Mouse (Mus musculus) monocyte, adult 59 days (primary cell): ENCODE data around the gene Psg19. TPM values are rescaled to one million over a fixed set of nuclear protein-coding genes. Genes with fewer than 3 reads are reported as not detected.

Experiments used
- total RNA-seq, 2 experiments: library from RNA; stranded (reverse); gene quantifications; one replicate each; pipeline ENCODE4 v1.2.4; 2023

The Psg19 gene
- total RNA-seq = not detected

GRCm38 (mm10) chr7:18798420-18798819 is at the start of gene Psg19:
Psg19 (minus strand) TSS chr7:18798520.

GRCm38 (mm10) chr7:18839865-18840264 is 41.5 kb upstream of the Psg19 start, which contains the start of gene Mill2:
Mill2 (plus strand) TSS chr7:18839966.

DNA sequence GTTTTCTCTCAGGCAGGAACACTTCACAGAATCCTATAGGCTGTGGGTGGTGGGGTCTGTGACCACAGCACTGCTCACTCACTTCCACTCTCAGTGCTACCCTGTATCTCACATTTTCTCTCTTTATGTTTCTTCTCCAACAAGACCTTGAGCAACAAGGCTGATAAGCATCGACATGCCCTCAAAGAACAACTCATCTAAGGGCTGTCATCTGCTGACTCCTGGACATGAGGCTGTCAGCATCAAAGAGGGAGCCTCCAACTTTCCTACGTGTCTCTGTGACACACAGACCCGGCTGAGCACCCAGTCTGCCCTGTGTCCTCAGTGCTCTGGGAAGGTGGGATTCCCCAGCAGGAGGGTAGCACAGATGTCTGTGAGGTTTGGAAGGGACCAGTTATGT is 23.2 kb upstream of the Psg19 start, which contains the start of gene Psg17:
Psg17 (minus strand) TSS at position 101 of the 400 bp plus-strand sequence.

Other genes with a start within 250 kb of the Psg19 start
- gene Psg27, start 231.2 kb downstream of the Psg19 start, total RNA-seq = not detected
- not detected for gene Psg23, start 182.0 kb downstream of the Psg19 start, total RNA-seq
- not detected for gene Psg21, start 141.8 kb downstream of the Psg19 start, total RNA-seq
- not detected for gene Psg20, start 112.3 kb downstream of the Psg19 start, total RNA-seq
- not detected for gene Psg22, start 80.4 kb downstream of the Psg19 start, total RNA-seq
- gene Psg17, start 23.1 kb upstream of the Psg19 start, total RNA-seq = not detected
- not detected for gene Mill2, start 41.4 kb upstream of the Psg19 start, total RNA-seq
- 100 to 1,000 TPM; 229 to 265 TPM for gene Pglyrp1, start 72.8 kb upstream of the Psg19 start, total RNA-seq
- gene Ccdc61, start 111.9 kb upstream of the Psg19 start, total RNA-seq = 10 to 100 TPM; 21.1 to 24.7 TPM
- gene Nova2, start 127.4 kb upstream of the Psg19 start, total RNA-seq = under 1 TPM in 1 of 2 experiments, not detected in 1; 0.05 TPM
- not detected for gene Nanos2, start 188.9 kb upstream of the Psg19 start, total RNA-seq
- 1 to 10 TPM in 1 of 2 experiments, under 1 TPM in 1; 0.79 to 1.0 TPM for gene Mypop, start 192.7 kb upstream of the Psg19 start, total RNA-seq
- 10 to 100 TPM; 16.4 to 17.3 TPM for gene Irf2bp1, start 205.5 kb upstream of the Psg19 start, total RNA-seq
- not detected for gene Foxa3, start 225.0 kb upstream of the Psg19 start, total RNA-seq
- gene Sympk, start 225.9 kb upstream of the Psg19 start, total RNA-seq = 10 to 100 TPM; 77.6 to 77.8 TPM